9 mouse cellular contexts compared by ENCODE assay signal in the genomic region with DNA sequence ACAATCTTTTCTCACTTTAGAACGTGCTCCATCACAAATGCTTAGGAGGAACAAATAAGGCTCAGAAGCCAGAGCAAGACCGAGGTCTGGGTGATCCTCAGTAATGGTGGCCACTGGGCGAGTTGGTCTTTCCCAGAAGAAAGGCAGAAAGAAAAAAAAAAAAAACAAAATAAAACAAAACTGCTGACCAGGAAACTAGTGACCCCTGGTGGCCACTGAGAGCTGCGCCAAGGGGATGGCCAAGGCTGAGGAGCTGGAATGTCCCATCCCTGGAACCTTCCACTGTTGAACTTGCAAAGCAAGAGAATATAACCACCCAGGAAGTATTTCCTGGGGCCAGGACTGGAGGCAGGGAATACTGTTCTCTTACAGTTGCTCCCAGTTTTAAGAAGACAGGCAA. TPM values are rescaled to one million over a fixed set of nuclear protein-coding genes. Genes with fewer than 3 reads are reported as not detected.
A peak's percentile ranks its signal among the peaks of the same experiment; 100 is the strongest.
DNase-seq lines count a peak whose midpoint lies in the region; ATAC-seq and TF ChIP-seq lines count a peak whose summit lies in the region.
"Had no signal": no experiment of that assay in that cellular context is flagged by ENCODE, and none has a peak within 500 bp of the region (broad histone marks: within the 10 kb centered on the region; RNA-seq: fewer than 3 reads in every experiment).

No protein-coding gene starts in this region.

- WGBS in forebrain, embryonic 12.5 days = 40% methylated on average over 4 of the region's 4 CpGs
- WGBS in forebrain, embryonic 15.5 days = 23% methylated on average over 4 of the region's 4 CpGs
- 23% methylated on average over 4 of the region's 4 CpGs for WGBS in forebrain, postnatal 0 days
- 52% methylated on average over 4 of the region's 4 CpGs for WGBS in liver, embryonic 13.5 days (ENCODE audit: insufficient replicate concordance)

- peaks cover 31% of the 10 kb centered on the region for H3K36me3 ChIP-seq in forebrain, embryonic 12.5 days (replicated peaks)
- H3K36me3 ChIP-seq in forebrain, embryonic 15.5 days = peaks cover 34% of the 10 kb centered on the region
- peaks cover 35% of the 10 kb centered on the region for H3K36me3 ChIP-seq in forebrain, postnatal 0 days (ENCODE audit: insufficient read depth)
- H3K36me3 ChIP-seq in liver, embryonic 13.5 days = peaks cover 14% of the 10 kb centered on the region; the same call in 1 of the 2 replicates

- no peaks in the 10 kb centered on the region for H3K4me1 ChIP-seq in forebrain, embryonic 12.5 days
- no peaks in the 10 kb centered on the region for H3K4me1 ChIP-seq in forebrain, embryonic 15.5 days
- H3K4me1 ChIP-seq in forebrain, postnatal 0 days (ENCODE audit: insufficient read depth) = no peaks in the 10 kb centered on the region
- H3K4me1 ChIP-seq in liver, embryonic 13.5 days (replicated peaks) = no peaks in the 10 kb centered on the region

- H3K4me2 ChIP-seq in forebrain, embryonic 12.5 days = no peak overlapping the region
- no peak overlapping the region for H3K4me2 ChIP-seq in forebrain, embryonic 15.5 days (replicated peaks)
- H3K4me2 ChIP-seq in forebrain, postnatal 0 days (ENCODE audit: low read depth) = no peak overlapping the region
- H3K4me2 ChIP-seq in liver, embryonic 13.5 days = no peak overlapping the region

- H3K9ac ChIP-seq in forebrain, embryonic 12.5 days = no peak overlapping the region
- H3K9ac ChIP-seq in forebrain, embryonic 15.5 days (replicated peaks) = no peak overlapping the region
- H3K9ac ChIP-seq in forebrain, postnatal 0 days = no peak overlapping the region
- no peak overlapping the region for H3K9ac ChIP-seq in liver, embryonic 13.5 days

- peak; percentile 75 for TF ChIP-seq CTCF in forebrain, postnatal 0 days (IDR thresholded peaks at IDR 0.05; ENCODE audit: low read depth)

- 0 out of 2 replicates have a peak, but pooled peaks have one; percentile 33 for ATAC-seq in forebrain, embryonic 12.5 days (ENCODE audit: low FRiP score)
- ATAC-seq in forebrain, embryonic 15.5 days (replicated peaks) = no peak
- ATAC-seq in forebrain, postnatal 0 days = peak; percentile 47; the same call in 1 of the 2 replicates
- ATAC-seq in liver, embryonic 13.5 days (ENCODE audit: low read depth) = no peak

- H3K27ac ChIP-seq in forebrain, embryonic 12.5 days = no peak overlapping the region
- H3K27ac ChIP-seq in forebrain, embryonic 15.5 days (replicated peaks) = no peak overlapping the region
- H3K27ac ChIP-seq in forebrain, postnatal 0 days (ENCODE audit: low read depth, low read length) = no peak overlapping the region
- no peak overlapping the region for H3K27ac ChIP-seq in liver, embryonic 13.5 days

- H3K4me3 ChIP-seq in forebrain, embryonic 12.5 days (replicated peaks) = no peak overlapping the region
- H3K4me3 ChIP-seq in forebrain, embryonic 15.5 days = no peak overlapping the region
- no peak overlapping the region for H3K4me3 ChIP-seq in forebrain, postnatal 0 days (ENCODE audit: low read depth, low read length)
- no peak overlapping the region for H3K4me3 ChIP-seq in liver, embryonic 13.5 days (replicated peaks)
- H3K4me3 ChIP-seq: myocyte had no signal

- H3K9me3 ChIP-seq in forebrain, embryonic 12.5 days = no peaks in the 10 kb centered on the region
- H3K9me3 ChIP-seq in forebrain, embryonic 15.5 days = no peaks in the 10 kb centered on the region
- no peaks in the 10 kb centered on the region for H3K9me3 ChIP-seq in forebrain, postnatal 0 days (ENCODE audit: low read length)
- H3K9me3 ChIP-seq in liver, embryonic 13.5 days (replicated peaks) = no peaks in the 10 kb centered on the region

- DNase-seq in ovary, postnatal 14 days (ENCODE audit: low spot score) = peak; percentile 56
- no peak for DNase-seq in ovary, postnatal 10 days (ENCODE audit: low spot score)
- peak; percentile 74 for DNase-seq in adrenal gland, postnatal 10 days
- peak; percentile 59 for DNase-seq in forebrain, postnatal 0 days
- peak; percentile 14 for DNase-seq in liver, embryonic 13.5 days
- DNase-seq in testis, postnatal 10 days (ENCODE audit: low spot score) = peak; percentile 83

- no peaks in the 10 kb centered on the region for H3K27me3 ChIP-seq in forebrain, embryonic 12.5 days
- no peaks in the 10 kb centered on the region for H3K27me3 ChIP-seq in forebrain, embryonic 15.5 days
- H3K27me3 ChIP-seq in forebrain, postnatal 0 days (ENCODE audit: insufficient read depth, low read length) = no peaks in the 10 kb centered on the region
- H3K27me3 ChIP-seq in liver, embryonic 13.5 days = no peaks in the 10 kb centered on the region

RNA-seq across cellular contexts. Expression of gene Atg16l2, which starts 13.6 kb away (rescaled TPM):
- 18.8 and 21.8 TPM in 2 replicates for polyA plus RNA-seq in forebrain, embryonic 12.5 days (2016; fragmentation: Nextera tagmentation; extraction: Ambion mirVana)
- polyA plus RNA-seq in forebrain, embryonic 15.5 days (2015; fragmentation: Nextera tagmentation; extraction: Ambion mirVana) = 23.4 and 23.7 TPM in 2 replicates
- 10 to 100 TPM; 14.6 to 18.5 TPM for total RNA-seq in adrenal gland, postnatal 10 days (2021)
- 35.3 and 51.9 TPM in 2 replicates for total RNA-seq in forebrain, postnatal 0 days (2014; rRNA removed)
- polyA plus RNA-seq in forebrain, postnatal 0 days (2015; fragmentation: Nextera tagmentation; extraction: Ambion mirVana) = 13.9 and 21.6 TPM in 2 replicates
- 4.2 and 4.9 TPM in 2 replicates for polyA plus RNA-seq in liver, embryonic 13.5 days (2015; fragmentation: Nextera tagmentation; extraction: Ambion mirVana)

RNA-seq across cellular contexts. Expression of gene Stard10, which starts 28.4 kb away (rescaled TPM):
- 5.8 and 6.2 TPM in 2 replicates for polyA plus RNA-seq in forebrain, embryonic 12.5 days (2016; fragmentation: Nextera tagmentation; extraction: Ambion mirVana)
- polyA plus RNA-seq in forebrain, embryonic 15.5 days (2015; fragmentation: Nextera tagmentation; extraction: Ambion mirVana) = 5.8 and 8.0 TPM in 2 replicates
- 100 to 1,000 TPM in 1 of 2 experiments, 10 to 100 TPM in 1; 53.2 to 109 TPM for total RNA-seq in adrenal gland, postnatal 10 days (2021)
- total RNA-seq in forebrain, postnatal 0 days (2014; rRNA removed) = 17.3 and 24.5 TPM in 2 replicates
- polyA plus RNA-seq in forebrain, postnatal 0 days (2015; fragmentation: Nextera tagmentation; extraction: Ambion mirVana) = 11.0 and 12.2 TPM in 2 replicates
- 78.5 and 81.3 TPM in 2 replicates for polyA plus RNA-seq in liver, embryonic 13.5 days (2015; fragmentation: Nextera tagmentation; extraction: Ambion mirVana)

RNA-seq across cellular contexts. Expression of gene Arap1, which starts 59.4 kb away (rescaled TPM):
- polyA plus RNA-seq in forebrain, embryonic 12.5 days (2016; fragmentation: Nextera tagmentation; extraction: Ambion mirVana) = 11.9 and 13.4 TPM in 2 replicates
- polyA plus RNA-seq in forebrain, embryonic 15.5 days (2015; fragmentation: Nextera tagmentation; extraction: Ambion mirVana) = 6.0 and 7.0 TPM in 2 replicates
- total RNA-seq in adrenal gland, postnatal 10 days (2021) = 10 to 100 TPM; 47.2 to 74.1 TPM
- total RNA-seq in forebrain, postnatal 0 days (2014; rRNA removed) = 14.3 and 15.8 TPM in 2 replicates
- 8.0 and 10.5 TPM in 2 replicates for polyA plus RNA-seq in forebrain, postnatal 0 days (2015; fragmentation: Nextera tagmentation; extraction: Ambion mirVana)
- 13.1 and 14.8 TPM in 2 replicates for polyA plus RNA-seq in liver, embryonic 13.5 days (2015; fragmentation: Nextera tagmentation; extraction: Ambion mirVana)

Comparison
In these comparisons a context has a peak if more than half of its experiments do, and no peak if none do; other contexts are left out.
1. ATAC-seq: peak in forebrain, embryonic 12.5 days (single experiment) and forebrain, postnatal 0 days (single experiment); none in forebrain, embryonic 15.5 days (single experiment) and liver, embryonic 13.5 days (single experiment).